8 mouse cellular contexts compared by ENCODE assay signal in genomic region chr2:32742173-32742531, GRCm38 (mm10). TPM values are rescaled to one million over a fixed set of nuclear protein-coding genes. Genes with fewer than 3 reads are reported as not detected.
DNase-seq lines count a peak whose midpoint lies in the region; ATAC-seq lines count a peak whose summit lies in the region.

No protein-coding gene starts in this region.

- peak overlapping the region; percentile 85 for H3K4me2 ChIP-seq in forebrain, embryonic 16.5 days (ENCODE audit: low read length)
- peak overlapping the region; percentile 72 for H3K4me2 ChIP-seq in midbrain, embryonic 16.5 days (ENCODE audit: low read length)

- DNase-seq in MN1 (ENCODE audit: low spot score) (peak; percentile 80), adipocyte (ENCODE audit: low spot score) (no peak)
- DNase-seq in cerebellum, adult 11-12 months, result peak; percentile 91
- DNase-seq in layer of hippocampus, postnatal 25 days (ENCODE audit: extremely low spot score in 1 of 2, low spot score in 1 of 2), result peak; percentile 64 to 72
- no peak for DNase-seq in urinary bladder, postnatal 14 days (ENCODE audit: low spot score)

- peak overlapping the region; percentile 84 for H3K4me3 ChIP-seq in forebrain, embryonic 16.5 days (replicated peaks; ENCODE audit: low read length)
- peak overlapping the region; percentile 85 for H3K4me3 ChIP-seq in midbrain, embryonic 16.5 days (ENCODE audit: low read depth, low read length)

- ATAC-seq in forebrain, embryonic 16.5 days, result peak; percentile 95
- ATAC-seq in midbrain, embryonic 16.5 days, result peak; percentile 92
- ATAC-seq in granulocyte monocyte progenitor cell, adult 5-6 weeks (replicated peaks; ENCODE audit: poor library complexity, severe bottlenecking), result no peak

- WGBS in forebrain, embryonic 16.5 days, result 4% methylated on average over 17 of the region's 18 CpGs
- WGBS in midbrain, embryonic 16.5 days, result 3% methylated on average over 18 of the region's 18 CpGs

- H3K36me3 ChIP-seq in forebrain, embryonic 16.5 days (ENCODE audit: control insufficient read depth, insufficient read depth), result peaks cover 6% of the 10 kb centered on the region; the same call in 1 of the 2 replicates
- H3K36me3 ChIP-seq in midbrain, embryonic 16.5 days (ENCODE audit: control insufficient read depth, insufficient read depth, low read length), result peaks cover 20% of the 10 kb centered on the region

- H3K9me3 ChIP-seq in forebrain, embryonic 16.5 days (ENCODE audit: control insufficient read depth, low read length), result no peaks in the 10 kb centered on the region
- no peaks in the 10 kb centered on the region for H3K9me3 ChIP-seq in midbrain, embryonic 16.5 days (replicated peaks; ENCODE audit: control insufficient read depth, low read length, poor library complexity, severe bottlenecking)

- H3K9ac ChIP-seq in forebrain, embryonic 16.5 days (replicated peaks; ENCODE audit: low read depth, low read length), result peak overlapping the region; percentile 87
- H3K9ac ChIP-seq in midbrain, embryonic 16.5 days (ENCODE audit: low read depth, low read length), result peak overlapping the region; percentile 98

- H3K27ac ChIP-seq in forebrain, embryonic 16.5 days (ENCODE audit: low read length), result peak overlapping the region; percentile 86
- H3K27ac ChIP-seq in midbrain, embryonic 16.5 days (ENCODE audit: low read length), result peak overlapping the region; percentile 88

- H3K27me3 ChIP-seq in forebrain, embryonic 16.5 days (replicated peaks; ENCODE audit: control insufficient read depth, insufficient read depth, low read length), result no peaks in the 10 kb centered on the region
- H3K27me3 ChIP-seq in midbrain, embryonic 16.5 days (ENCODE audit: control insufficient read depth, insufficient read depth, low read depth, low read length), result no peaks in the 10 kb centered on the region

- H3K4me1 ChIP-seq in forebrain, embryonic 16.5 days (replicated peaks; ENCODE audit: control insufficient read depth, insufficient read depth, low read length), result peaks cover 22% of the 10 kb centered on the region
- H3K4me1 ChIP-seq in midbrain, embryonic 16.5 days (ENCODE audit: control insufficient read depth, insufficient read depth, low read length), result peaks cover 14% of the 10 kb centered on the region

RNA-seq across cellular contexts. Expression of gene 6330409D20Rik, which starts 1.3 kb away (rescaled TPM):
- polyA plus RNA-seq in forebrain, embryonic 16.5 days (2015; fragmentation: Nextera tagmentation; extraction: Ambion mirVana), result 2.8 and 3.5 TPM in 2 replicates
- total RNA-seq in layer of hippocampus, postnatal 25 days (2021), result 1 to 10 TPM; 1.1 to 1.3 TPM
- polyA plus RNA-seq in midbrain, embryonic 16.5 days (2015; fragmentation: Nextera tagmentation; extraction: Ambion mirVana), result 3.2 and 3.5 TPM in 2 replicates
- total RNA-seq in granulocyte monocyte progenitor cell, adult 5-6 weeks (2014; fragmentation: Nextera tagmentation), result not detected in 2 replicates
- not detected in 2 replicates for total RNA-seq in granulocyte monocyte progenitor cell, adult 5-6 weeks (2017)

RNA-seq across cellular contexts. Expression of gene Tor2a, which starts 14.9 kb away (rescaled TPM):
- polyA plus RNA-seq in forebrain, embryonic 16.5 days (2015; fragmentation: Nextera tagmentation; extraction: Ambion mirVana), result 62.1 and 65.4 TPM in 2 replicates
- total RNA-seq in layer of hippocampus, postnatal 25 days (2021), result 10 to 100 TPM; 32.2 to 33.3 TPM
- polyA plus RNA-seq in midbrain, embryonic 16.5 days (2015; fragmentation: Nextera tagmentation; extraction: Ambion mirVana), result 46.9 and 48.5 TPM in 2 replicates
- total RNA-seq in granulocyte monocyte progenitor cell, adult 5-6 weeks (2014; fragmentation: Nextera tagmentation), result 15.4 and 33.4 TPM in 2 replicates
- 19.0 and 28.7 TPM in 2 replicates for total RNA-seq in granulocyte monocyte progenitor cell, adult 5-6 weeks (2017)

RNA-seq across cellular contexts. Expression of gene Sh2d3c, which starts 21.3 kb away (rescaled TPM):
- polyA plus RNA-seq in forebrain, embryonic 16.5 days (2015; fragmentation: Nextera tagmentation; extraction: Ambion mirVana), result 41.9 and 43.0 TPM in 2 replicates
- 10 to 100 TPM; 22.8 to 23.9 TPM for total RNA-seq in layer of hippocampus, postnatal 25 days (2021)
- 51.1 and 59.3 TPM in 2 replicates for polyA plus RNA-seq in midbrain, embryonic 16.5 days (2015; fragmentation: Nextera tagmentation; extraction: Ambion mirVana)
- 14.3 and 17.6 TPM in 2 replicates for total RNA-seq in granulocyte monocyte progenitor cell, adult 5-6 weeks (2014; fragmentation: Nextera tagmentation)
- total RNA-seq in granulocyte monocyte progenitor cell, adult 5-6 weeks (2017), result 11.2 and 12.7 TPM in 2 replicates

RNA-seq across cellular contexts. Expression of gene Cdk9, which starts 29.3 kb away (rescaled TPM):
- polyA plus RNA-seq in forebrain, embryonic 16.5 days (2015; fragmentation: Nextera tagmentation; extraction: Ambion mirVana), result 82.2 and 85.0 TPM in 2 replicates
- 100 to 1,000 TPM in 1 of 2 experiments, 10 to 100 TPM in 1; 96.0 to 106 TPM for total RNA-seq in layer of hippocampus, postnatal 25 days (2021)
- 61.3 and 67.3 TPM in 2 replicates for polyA plus RNA-seq in midbrain, embryonic 16.5 days (2015; fragmentation: Nextera tagmentation; extraction: Ambion mirVana)
- total RNA-seq in granulocyte monocyte progenitor cell, adult 5-6 weeks (2014; fragmentation: Nextera tagmentation), result 89.5 and 102 TPM in 2 replicates
- total RNA-seq in granulocyte monocyte progenitor cell, adult 5-6 weeks (2017), result 44.8 and 54.3 TPM in 2 replicates

RNA-seq across cellular contexts. Expression of gene Ttc16, which starts 33.3 kb away (rescaled TPM):
- 0.41 and 0.62 TPM in 2 replicates for polyA plus RNA-seq in forebrain, embryonic 16.5 days (2015; fragmentation: Nextera tagmentation; extraction: Ambion mirVana)
- under 1 TPM; 0.54 to 0.59 TPM for total RNA-seq in layer of hippocampus, postnatal 25 days (2021)
- 0.68 and 0.80 TPM in 2 replicates for polyA plus RNA-seq in midbrain, embryonic 16.5 days (2015; fragmentation: Nextera tagmentation; extraction: Ambion mirVana)
- total RNA-seq in granulocyte monocyte progenitor cell, adult 5-6 weeks (2014; fragmentation: Nextera tagmentation), result 0.15 TPM in 1 of 2 replicates, not detected in the other
- total RNA-seq in granulocyte monocyte progenitor cell, adult 5-6 weeks (2017), result 0.09 and 0.26 TPM in 2 replicates

Comparison
In these comparisons a context has a peak if more than half of its experiments do, and no peak if none do; other contexts are left out.
1. DNase-seq: peak in MN1 (single experiment), cerebellum, adult 11-12 months (single experiment) and layer of hippocampus, postnatal 25 days (2 of 2); none in adipocyte (single experiment) and urinary bladder, postnatal 14 days (single experiment).